Mouse (Mus musculus) ZHBTc4 (cell line): ENCODE data around the gene Ldlrad3.

Source experiments
- DNase-seq: peaks from one replicate; pipeline ENCODE4 v3.0.0-alpha.2; 2011; ENCODE audit warnings: low read depth, low spot score

Gene Ldlrad3

GRCm38 (mm10) chr2:102190956-102191355 lies 4.8 kb upstream of the Ldlrad3 start:
- no peak for DNase-seq

- DNase-seq, result peak; percentile 33
Observed at GRCm38 (mm10) chr2:102185069-102185950, 875 bp downstream of the Ldlrad3 start.

- peak; percentile 64 for DNase-seq
Observed at GRCm38 (mm10) chr2:102183720-102184480, 2.3 kb downstream of the Ldlrad3 start.

- no peak for DNase-seq
Observed at GRCm38 (mm10) chr2:102181459-102181858, 4.7 kb downstream of the Ldlrad3 start.

GRCm38 (mm10) chr2:102176434-102176772 lies 9.8 kb downstream of the Ldlrad3 start:
- no peak for DNase-seq

GRCm38 (mm10) chr2:102175741-102176433 lies 10.3 kb downstream of the Ldlrad3 start:
- DNase-seq, result no peak

GRCm38 (mm10) chr2:102172458-102172857 lies 13.7 kb downstream of the Ldlrad3 start:
- DNase-seq, result no peak

- DNase-seq, result peak; percentile 92
Observed at GRCm38 (mm10) chr2:102166550-102167325, 19.4 kb downstream of the Ldlrad3 start.

- no peak for DNase-seq
Observed at GRCm38 (mm10) chr2:102163106-102163505, 23.1 kb downstream of the Ldlrad3 start.

- DNase-seq, result no peak
Observed at GRCm38 (mm10) chr2:102157555-102157954, 28.6 kb downstream of the Ldlrad3 start.

- DNase-seq, result no peak
Observed at GRCm38 (mm10) chr2:102157010-102157409, 29.2 kb downstream of the Ldlrad3 start.

- DNase-seq, result no peak
Observed at GRCm38 (mm10) chr2:102156460-102156859, 29.7 kb downstream of the Ldlrad3 start.

GRCm38 (mm10) chr2:102155306-102156015 lies 30.7 kb downstream of the Ldlrad3 start:
- no peak for DNase-seq

GRCm38 (mm10) chr2:102154771-102155211 lies 31.4 kb downstream of the Ldlrad3 start:
- DNase-seq, result no peak

- DNase-seq, result no peak
Observed at GRCm38 (mm10) chr2:102154328-102154727, 31.9 kb downstream of the Ldlrad3 start.

- DNase-seq, result no peak
Observed at GRCm38 (mm10) chr2:102153516-102153915, 32.7 kb downstream of the Ldlrad3 start.

GRCm38 (mm10) chr2:102152851-102153250 lies 33.3 kb downstream of the Ldlrad3 start:
- no peak for DNase-seq

GRCm38 (mm10) chr2:102149058-102149457 lies 37.1 kb downstream of the Ldlrad3 start:
- no peak for DNase-seq

GRCm38 (mm10) chr2:102148093-102148492 lies 38.1 kb downstream of the Ldlrad3 start:
- DNase-seq, result no peak

- DNase-seq, result no peak
Observed at GRCm38 (mm10) chr2:102147561-102147960, 38.6 kb downstream of the Ldlrad3 start.

- DNase-seq, result no peak
Observed at GRCm38 (mm10) chr2:102146386-102146785, 39.8 kb downstream of the Ldlrad3 start.
